Mouse (Mus musculus): Measurements from ENCODE around the gene Lsm10.

GRCm38 (mm10) chr4:126083021-126083420 is 13.4 kb upstream of the Lsm10 start:
- TF ChIP-seq CTCF (IDR thresholded peaks at IDR 0.05; ENCODE audit: low read depth) (no peak), EP300 (IDR thresholded peaks at IDR 0.05; ENCODE audit: low read depth) (no peak)
